Mouse (Mus musculus): ENCODE measurements around the gene Lrrc3. TPM values are rescaled to one million over a fixed set of nuclear protein-coding genes. Genes with fewer than 3 reads are reported as not detected.

Lrrc3 gene
- polyA plus RNA-seq, 1 experiment: 0.01 TPM

GRCm38 (mm10) chr10:77922681-77923080, 20.3 kb upstream of the Lrrc3 start:
- TF ChIP-seq USF1 (IDR thresholded peaks at IDR 0.05; ENCODE audit: low read depth) (no peak), TCF3 (IDR thresholded peaks at IDR 0.05; ENCODE audit: insufficient read length, low read depth) (no peak), POLR2AphosphoS2 (IDR thresholded peaks at IDR 0.05; ENCODE audit: insufficient read length, low read depth) (no peak), REST (IDR thresholded peaks at IDR 0.05; ENCODE audit: insufficient read depth, insufficient read length) (no peak), POLR2A (IDR thresholded peaks at IDR 0.05; ENCODE audit: insufficient read length, low read depth) (no peak), CEBPB (IDR thresholded peaks at IDR 0.05; ENCODE audit: insufficient read depth, poor library complexity, severe bottlenecking) (no peak), TCF12 (IDR thresholded peaks at IDR 0.05; ENCODE audit: insufficient read depth, poor library complexity, severe bottlenecking) (no peak), MYOD1 (IDR thresholded peaks at IDR 0.05; ENCODE audit: control insufficient read depth in 1 of 3, insufficient read length in 2 of 3, low read depth in 2 of 3) (no peak), MAX (IDR thresholded peaks at IDR 0.05; ENCODE audit: low read depth) (no peak), MYOG (IDR thresholded peaks at IDR 0.05; ENCODE audit: control insufficient read depth in 1 of 3, insufficient read depth in 1 of 3, insufficient read length in 2 of 3, low read depth in 2 of 3) (no peak), SRF (IDR thresholded peaks at IDR 0.05; ENCODE audit: control insufficient read depth, insufficient read length, low read depth) (no peak), E2F4 (IDR thresholded peaks at IDR 0.05; ENCODE audit: insufficient read depth) (no peak)
- H3K27me3 ChIP-seq (ENCODE audit: control insufficient read depth, insufficient read depth, insufficient read length): no peaks in the 10 kb centered on the region
- no peaks in the 10 kb centered on the region for H3K36me3 ChIP-seq (ENCODE audit: control insufficient read depth, insufficient read depth)
- no peak overlapping the region for H3K4me2 ChIP-seq (ENCODE audit: low read depth)
- no peaks in the 10 kb centered on the region for H3K79me2 ChIP-seq (ENCODE audit: control insufficient read depth, insufficient read depth)
- H3K4me3 ChIP-seq: no peak overlapping the region
- H3ac ChIP-seq (ENCODE audit: control insufficient read depth, insufficient read length): no peak overlapping the region

- TF ChIP-seq CEBPB (IDR thresholded peaks at IDR 0.05; ENCODE audit: insufficient read depth, poor library complexity, severe bottlenecking) (no peak), POLR2A (IDR thresholded peaks at IDR 0.05; ENCODE audit: insufficient read length, low read depth) (no peak), TCF12 (IDR thresholded peaks at IDR 0.05; ENCODE audit: insufficient read depth, poor library complexity, severe bottlenecking) (no peak), USF1 (IDR thresholded peaks at IDR 0.05; ENCODE audit: low read depth) (no peak), POLR2AphosphoS2 (IDR thresholded peaks at IDR 0.05; ENCODE audit: insufficient read length, low read depth) (no peak), SRF (IDR thresholded peaks at IDR 0.05; ENCODE audit: control insufficient read depth, insufficient read length, low read depth) (no peak), TCF3 (IDR thresholded peaks at IDR 0.05; ENCODE audit: insufficient read length, low read depth) (no peak), MYOG (IDR thresholded peaks at IDR 0.05; ENCODE audit: control insufficient read depth in 1 of 3, insufficient read depth in 1 of 3, insufficient read length in 2 of 3, low read depth in 2 of 3) (no peak), E2F4 (IDR thresholded peaks at IDR 0.05; ENCODE audit: insufficient read depth) (no peak), MAX (IDR thresholded peaks at IDR 0.05; ENCODE audit: low read depth) (no peak), MYOD1 (IDR thresholded peaks at IDR 0.05; ENCODE audit: control insufficient read depth in 1 of 3, insufficient read length in 2 of 3, low read depth in 2 of 3) (no peak), REST (IDR thresholded peaks at IDR 0.05; ENCODE audit: insufficient read depth, insufficient read length) (no peak)
- no peaks in the 10 kb centered on the region for H3K36me3 ChIP-seq (ENCODE audit: control insufficient read depth, insufficient read depth)
- H3K4me3 ChIP-seq: no peak overlapping the region
- H3K4me2 ChIP-seq (ENCODE audit: low read depth): no peak overlapping the region
- H3K79me2 ChIP-seq (ENCODE audit: control insufficient read depth, insufficient read depth): no peaks in the 10 kb centered on the region
- H3K27me3 ChIP-seq (ENCODE audit: control insufficient read depth, insufficient read depth, insufficient read length): no peaks in the 10 kb centered on the region
- H3ac ChIP-seq (ENCODE audit: control insufficient read depth, insufficient read length): no peak overlapping the region
Observed at GRCm38 (mm10) chr10:77921009-77921408, 18.7 kb upstream of the Lrrc3 start.

- Histone ChIP-seq H3K4me3 (no peak overlapping the region), H3K4me2 (ENCODE audit: low read depth) (no peak overlapping the region), H3K27me3 (ENCODE audit: control insufficient read depth, insufficient read depth, insufficient read length) (peaks cover 18% of the 10 kb centered on the region), H3K79me2 (ENCODE audit: control insufficient read depth, insufficient read depth) (no peaks in the 10 kb centered on the region), H3ac (ENCODE audit: control insufficient read depth, insufficient read length) (no peak overlapping the region), H3K36me3 (ENCODE audit: control insufficient read depth, insufficient read depth) (no peaks in the 10 kb centered on the region)
- TF ChIP-seq REST (IDR thresholded peaks at IDR 0.05; ENCODE audit: insufficient read depth, insufficient read length) (no peak), CEBPB (IDR thresholded peaks at IDR 0.05; ENCODE audit: insufficient read depth, poor library complexity, severe bottlenecking) (no peak)
Observed at GRCm38 (mm10) chr10:77916636-77917335, 14.4 kb upstream of the Lrrc3 start.

- Histone ChIP-seq H3K79me2 (ENCODE audit: control insufficient read depth, insufficient read depth) (no peaks in the 10 kb centered on the region), H3ac (ENCODE audit: control insufficient read depth, insufficient read length) (no peak overlapping the region), H3K27me3 (ENCODE audit: control insufficient read depth, insufficient read depth, insufficient read length) (peaks cover 35% of the 10 kb centered on the region), H3K4me2 (ENCODE audit: low read depth) (no peak overlapping the region), H3K36me3 (ENCODE audit: control insufficient read depth, insufficient read depth) (no peaks in the 10 kb centered on the region), H3K4me3 (no peak overlapping the region)
- TF ChIP-seq REST (IDR thresholded peaks at IDR 0.05; ENCODE audit: insufficient read depth, insufficient read length) (no peak), POLR2A (IDR thresholded peaks at IDR 0.05; ENCODE audit: insufficient read length, low read depth) (no peak), MYOG (IDR thresholded peaks at IDR 0.05; ENCODE audit: control insufficient read depth in 1 of 3, insufficient read depth in 1 of 3, insufficient read length in 2 of 3, low read depth in 2 of 3) (no peak)
Observed at GRCm38 (mm10) chr10:77913292-77913691, 11.0 kb upstream of the Lrrc3 start.

- no peak for TF ChIP-seq POLR2A (IDR thresholded peaks at IDR 0.05; ENCODE audit: insufficient read length, low read depth)
- TF ChIP-seq SRF (IDR thresholded peaks at IDR 0.05; ENCODE audit: control insufficient read depth, insufficient read length, low read depth): no peak
- TF ChIP-seq TCF3 (IDR thresholded peaks at IDR 0.05; ENCODE audit: insufficient read length, low read depth): no peak
- TF ChIP-seq USF1 (IDR thresholded peaks at IDR 0.05; ENCODE audit: low read depth): no peak
- TF ChIP-seq POLR2AphosphoS2 (IDR thresholded peaks at IDR 0.05; ENCODE audit: insufficient read length, low read depth): no peak
- no peak for TF ChIP-seq REST (IDR thresholded peaks at IDR 0.05; ENCODE audit: insufficient read depth, insufficient read length)
- no peak for TF ChIP-seq MAX (IDR thresholded peaks at IDR 0.05; ENCODE audit: low read depth)
- TF ChIP-seq CEBPB (IDR thresholded peaks at IDR 0.05; ENCODE audit: insufficient read depth, poor library complexity, severe bottlenecking): no peak
- TF ChIP-seq MYOD1 (IDR thresholded peaks at IDR 0.05; ENCODE audit: control insufficient read depth in 1 of 3, insufficient read length in 2 of 3, low read depth in 2 of 3): no peak
- TF ChIP-seq MYOG (IDR thresholded peaks at IDR 0.05; ENCODE audit: control insufficient read depth in 1 of 3, insufficient read depth in 1 of 3, insufficient read length in 2 of 3, low read depth in 2 of 3): no peak
- TF ChIP-seq TCF12 (IDR thresholded peaks at IDR 0.05; ENCODE audit: insufficient read depth, poor library complexity, severe bottlenecking): no peak
- TF ChIP-seq E2F4 (IDR thresholded peaks at IDR 0.05; ENCODE audit: insufficient read depth): no peak
- Histone ChIP-seq H3ac (ENCODE audit: control insufficient read depth, insufficient read length) (no peak overlapping the region), H3K4me3 (no peak overlapping the region), H3K4me2 (ENCODE audit: low read depth) (no peak overlapping the region), H3K36me3 (ENCODE audit: control insufficient read depth, insufficient read depth) (no peaks in the 10 kb centered on the region), H3K27me3 (ENCODE audit: control insufficient read depth, insufficient read depth, insufficient read length) (peaks cover 36% of the 10 kb centered on the region), H3K79me2 (ENCODE audit: control insufficient read depth, insufficient read depth) (no peaks in the 10 kb centered on the region)
Observed at GRCm38 (mm10) chr10:77912605-77913004, 10.3 kb upstream of the Lrrc3 start.
